Mouse (Mus musculus): ENCODE measurements around the gene Fut11.

Fut11 gene

GRCm38 (mm10) chr14:20694884-20695760 is at the start of gene Fut11:
Fut11 (plus strand) TSS chr14:20694968.
- peak; percentile 74 for DNase-seq (ENCODE audit: low read depth, low spot score)

- DNase-seq (ENCODE audit: low read depth, low spot score) = no peak
Observed at GRCm38 (mm10) chr14:20645547-20645946, 49.2 kb upstream of the Fut11 start.

GRCm38 (mm10) chr14:20646381-20646780 is 48.4 kb upstream of the Fut11 start:
- no peak for DNase-seq (ENCODE audit: low read depth, low spot score)

GRCm38 (mm10) chr14:20651000-20651399 is 43.8 kb upstream of the Fut11 start:
- DNase-seq (ENCODE audit: low read depth, low spot score) = no peak

- DNase-seq (ENCODE audit: low read depth, low spot score) = no peak
Observed at GRCm38 (mm10) chr14:20651722-20652256, 43.0 kb upstream of the Fut11 start.

- no peak for DNase-seq (ENCODE audit: low read depth, low spot score)
Observed at GRCm38 (mm10) chr14:20654690-20655421, 39.9 kb upstream of the Fut11 start.

- no peak for DNase-seq (ENCODE audit: low read depth, low spot score)
Observed at GRCm38 (mm10) chr14:20655731-20656130, 39.0 kb upstream of the Fut11 start.

- no peak for DNase-seq (ENCODE audit: low read depth, low spot score)
Observed at GRCm38 (mm10) chr14:20656361-20656760, 38.4 kb upstream of the Fut11 start, which contains the start of gene Myoz1. Myoz1 (minus strand) TSS chr14:20656540.

GRCm38 (mm10) chr14:20658326-20658725 is 36.4 kb upstream of the Fut11 start:
- DNase-seq (ENCODE audit: low read depth, low spot score) = no peak

GRCm38 (mm10) chr14:20658902-20659301 is 35.9 kb upstream of the Fut11 start:
- no peak for DNase-seq (ENCODE audit: low read depth, low spot score)

GRCm38 (mm10) chr14:20659687-20660086 is 35.1 kb upstream of the Fut11 start:
- no peak for DNase-seq (ENCODE audit: low read depth, low spot score)

- DNase-seq (ENCODE audit: low read depth, low spot score) = peak; percentile 96
Observed at GRCm38 (mm10) chr14:20660827-20661660, 33.7 kb upstream of the Fut11 start.

- DNase-seq (ENCODE audit: low read depth, low spot score) = no peak
Observed at GRCm38 (mm10) chr14:20661661-20662331, 33.0 kb upstream of the Fut11 start.

- DNase-seq (ENCODE audit: low read depth, low spot score) = no peak
Observed at GRCm38 (mm10) chr14:20662740-20663139, 32.0 kb upstream of the Fut11 start.

- no peak for DNase-seq (ENCODE audit: low read depth, low spot score)
Observed at GRCm38 (mm10) chr14:20663601-20664000, 31.2 kb upstream of the Fut11 start.

- DNase-seq (ENCODE audit: low read depth, low spot score) = no peak
Observed at GRCm38 (mm10) chr14:20664436-20664835, 30.3 kb upstream of the Fut11 start.

- DNase-seq (ENCODE audit: low read depth, low spot score) = no peak
Observed at GRCm38 (mm10) chr14:20667469-20667868, 27.3 kb upstream of the Fut11 start.

- DNase-seq (ENCODE audit: low read depth, low spot score) = no peak
Observed at GRCm38 (mm10) chr14:20668154-20668810, 26.5 kb upstream of the Fut11 start, which contains the start of gene Synpo2l. Synpo2l (minus strand) TSS chr14:20668354.

- DNase-seq (ENCODE audit: low read depth, low spot score) = peak; percentile 24
Observed at GRCm38 (mm10) chr14:20672990-20673389, 21.8 kb upstream of the Fut11 start.

GRCm38 (mm10) chr14:20673735-20674063 is 21.1 kb upstream of the Fut11 start:
- no peak for DNase-seq (ENCODE audit: low read depth, low spot score)

Measured in embryo, embryonic 11.5 days (tissue).